Mouse (Mus musculus) adrenal gland, adult (tissue): ENCODE data around the gene Vsig8.

Source experiments
- DNase-seq, 2 experiments: peaks; one replicate each; pipeline ENCODE4 v3.0.0; 2022 to 2023; ENCODE audit warnings: low spot score in 1 of 2; ENCODE audit not compliant: inconsistent age in 2 of 2

The Vsig8 gene

DNA sequence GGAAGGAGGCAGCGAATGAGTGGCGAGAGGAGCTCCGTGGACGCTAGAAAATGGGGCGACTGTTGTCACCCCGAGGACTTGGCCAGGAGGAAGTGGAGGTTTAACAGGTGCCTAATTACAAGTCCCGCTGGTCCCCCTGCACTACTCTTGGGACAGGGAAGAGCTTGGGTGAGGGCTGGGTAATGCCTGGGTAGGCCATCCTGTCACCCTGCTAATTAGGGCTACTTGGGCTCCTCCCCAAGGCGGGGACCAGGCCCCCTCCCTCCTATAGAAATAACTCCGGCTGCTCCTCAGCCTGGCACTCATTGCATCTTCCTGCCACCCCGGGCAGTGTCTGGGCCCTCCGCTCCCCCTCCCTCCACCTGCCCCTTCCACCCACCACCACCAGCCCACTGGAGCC, at the start of gene Vsig8:
Gene Vsig8 (plus strand): TSS at position 301 of the 400 bp plus-strand sequence.
- no peak for DNase-seq

- DNase-seq, result no peak
These were observed 48.7 kb upstream of the Vsig8 start for GRCm38 (mm10) chr1:172507001-172507400.

GRCm38 (mm10) chr1:172507701-172508100, 48.0 kb upstream of the Vsig8 start:
- DNase-seq, result no peak

- DNase-seq, result no peak
These were observed 47.6 kb upstream of the Vsig8 start for GRCm38 (mm10) chr1:172508172-172508571.

- DNase-seq, result no peak
These were observed 46.5 kb upstream of the Vsig8 start for GRCm38 (mm10) chr1:172509235-172509634.

- DNase-seq, result no peak
These were observed 45.8 kb upstream of the Vsig8 start for GRCm38 (mm10) chr1:172509983-172510382.

DNA sequence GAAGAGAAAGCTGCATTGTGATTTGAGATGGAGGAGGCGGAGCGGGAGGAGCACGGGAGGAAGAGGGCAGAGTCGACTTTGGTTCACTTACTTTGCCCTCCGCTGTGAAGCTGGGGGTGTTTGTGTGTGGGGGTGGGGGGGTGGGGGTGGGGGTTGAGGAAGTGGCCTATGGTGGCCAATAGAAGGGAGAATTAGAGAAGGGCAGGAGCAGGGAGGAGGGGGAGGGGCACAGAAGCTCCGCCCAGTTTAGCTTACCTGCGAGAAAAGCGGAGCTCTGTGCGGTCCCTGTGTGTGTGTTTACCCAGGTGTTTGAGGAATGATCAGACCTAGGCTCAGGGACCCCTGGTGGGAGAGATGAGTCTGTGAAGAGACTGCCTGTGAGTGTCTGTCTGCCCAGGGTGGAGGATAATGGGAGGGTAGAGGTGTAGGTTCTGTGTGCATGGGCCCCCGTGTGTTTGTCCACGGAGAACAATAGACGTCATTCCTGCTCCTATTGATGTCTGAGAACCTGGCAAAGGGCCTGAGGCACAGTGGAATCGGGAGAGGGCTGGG, 45.2 kb upstream of the Vsig8 start:
- DNase-seq, result no peak

- DNase-seq, result peak; percentile 79 to 89
These were observed 42.8 kb upstream of the Vsig8 start for GRCm38 (mm10) chr1:172512962-172513361.

DNA sequence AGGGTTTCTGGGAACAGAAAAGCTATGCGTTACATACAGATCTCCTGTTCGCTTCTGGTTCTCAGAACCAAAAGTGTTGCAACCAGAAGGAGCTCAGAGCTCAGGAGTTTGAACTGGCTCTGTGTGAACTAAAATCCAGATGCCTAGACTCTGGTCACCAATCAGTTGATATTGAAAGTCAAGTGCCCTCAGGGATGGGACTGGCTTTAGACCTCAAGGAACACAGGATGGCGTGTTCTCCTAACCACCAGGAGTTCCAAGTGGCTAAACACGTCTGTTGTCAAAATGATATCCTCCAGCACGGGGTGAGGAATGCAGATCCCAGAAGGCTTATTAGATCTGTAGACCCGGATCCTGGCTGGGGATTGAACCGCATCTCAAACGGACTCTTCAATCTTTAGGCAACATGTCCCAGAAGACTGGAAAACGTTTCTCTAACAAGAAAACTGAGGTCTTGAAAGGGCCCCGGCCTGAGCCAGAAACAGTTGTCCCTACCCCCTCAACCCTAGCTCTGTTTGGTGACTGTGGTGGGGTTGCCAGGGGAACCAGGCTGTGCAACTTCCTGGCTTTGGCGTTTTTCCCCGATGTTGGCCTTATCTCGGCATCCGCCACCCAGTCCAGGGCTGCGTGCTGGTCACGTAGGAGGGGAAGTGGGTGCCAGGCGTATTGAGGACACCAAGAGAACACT, 42.1 kb upstream of the Vsig8 start:
- peak; percentile 61 to 79 for DNase-seq

DNA sequence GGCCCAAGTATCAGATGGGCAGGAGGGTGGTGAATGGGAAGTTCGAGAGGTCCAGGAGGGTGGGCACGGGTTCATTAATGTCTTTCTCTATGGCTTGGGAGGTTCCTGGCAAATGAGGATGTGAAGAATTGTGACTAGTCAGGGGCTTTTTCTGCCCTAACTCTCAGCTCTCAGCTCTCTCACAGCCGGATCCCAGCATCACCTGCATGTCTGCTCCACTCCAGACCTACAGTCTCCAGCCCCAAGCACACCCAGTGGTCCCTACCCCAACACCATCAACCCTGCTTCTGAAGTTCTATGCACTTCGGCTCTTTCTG, 41.6 kb upstream of the Vsig8 start:
- DNase-seq, result no peak

DNA sequence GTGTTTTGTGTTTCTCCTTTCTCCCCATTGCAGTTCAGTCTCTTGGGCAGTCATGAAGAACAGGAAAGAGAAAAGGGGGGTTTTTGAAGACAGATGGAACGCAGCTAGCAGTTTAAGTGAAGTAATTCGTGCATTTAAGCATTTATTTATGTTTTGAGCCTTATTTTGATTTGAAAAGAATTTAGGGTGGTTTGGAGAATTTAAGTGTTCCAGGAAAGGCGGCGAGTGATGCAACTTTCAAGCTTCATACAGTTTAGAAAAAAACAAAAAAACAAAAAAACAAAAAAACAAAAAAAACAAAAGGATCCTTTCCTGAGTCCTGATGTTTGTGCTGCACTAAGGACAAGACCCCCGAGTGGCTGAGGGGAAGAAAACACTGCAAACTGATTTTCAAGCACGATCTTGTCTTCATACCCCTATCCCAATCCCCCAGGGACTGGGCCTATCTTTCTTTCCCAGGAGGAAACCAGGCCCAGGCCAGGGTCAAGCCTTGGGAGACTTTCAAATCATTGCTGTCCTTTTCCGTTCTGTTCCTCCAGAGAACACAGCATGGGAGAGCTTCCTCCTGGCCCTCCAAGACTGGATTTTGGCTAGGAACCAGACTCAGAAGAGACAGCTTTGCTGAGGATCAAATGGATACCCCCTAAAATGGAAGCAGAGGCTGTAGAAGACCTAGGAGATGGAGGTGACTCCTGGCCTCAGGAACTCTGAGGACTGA, 41.0 kb upstream of the Vsig8 start:
- DNase-seq, result peak in 1 of 2 experiments; percentile 62

DNA sequence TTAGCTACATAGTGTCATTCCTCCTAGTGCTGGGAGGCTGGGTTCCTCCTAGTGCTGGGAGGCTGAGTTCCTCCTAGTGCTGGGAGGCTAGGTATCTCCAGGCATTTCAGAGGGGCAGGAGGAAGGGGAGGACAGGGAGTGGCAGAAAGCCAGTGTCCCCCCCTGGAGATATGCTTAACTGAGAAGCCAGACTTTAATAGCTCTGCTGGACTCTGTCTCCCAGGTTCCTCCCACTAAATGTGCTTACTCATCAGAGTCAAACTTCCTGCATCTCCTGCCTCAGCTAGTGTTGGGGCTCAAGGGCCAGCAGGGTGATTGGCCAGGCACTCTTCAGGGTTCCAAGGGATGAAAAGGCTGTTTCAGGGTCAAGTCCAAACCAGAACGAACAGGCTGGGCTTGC, 40.3 kb upstream of the Vsig8 start:
- DNase-seq, result no peak

DNA sequence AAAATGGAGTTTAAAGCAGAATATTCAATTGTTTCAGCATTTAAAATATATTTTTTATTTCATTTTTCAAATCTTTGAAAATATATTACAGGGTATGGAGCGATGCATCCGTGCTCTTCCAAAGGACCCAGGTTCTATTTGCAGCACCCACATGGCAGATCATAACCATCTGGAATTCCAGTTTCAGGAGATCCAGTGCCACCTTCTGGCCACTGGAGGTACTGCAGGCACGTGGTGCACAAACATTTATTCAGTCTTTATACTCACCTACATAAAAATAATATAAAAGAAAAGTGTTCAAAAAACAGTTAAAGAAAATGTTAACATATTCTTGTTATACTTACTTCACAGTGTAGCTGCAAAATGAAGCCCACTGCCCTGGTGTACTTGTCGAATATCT, 37.7 kb upstream of the Vsig8 start:
- no peak for DNase-seq

GRCm38 (mm10) chr1:172519644-172520043, 36.1 kb upstream of the Vsig8 start:
- DNase-seq, result no peak

- DNase-seq, result peak; percentile 76 to 94
These were observed 34.9 kb upstream of the Vsig8 start, which contains the start of gene Cfap45 for GRCm38 (mm10) chr1:172520576-172521440. TSS of gene Cfap45 (plus strand) at chr1:172520801.

DNA sequence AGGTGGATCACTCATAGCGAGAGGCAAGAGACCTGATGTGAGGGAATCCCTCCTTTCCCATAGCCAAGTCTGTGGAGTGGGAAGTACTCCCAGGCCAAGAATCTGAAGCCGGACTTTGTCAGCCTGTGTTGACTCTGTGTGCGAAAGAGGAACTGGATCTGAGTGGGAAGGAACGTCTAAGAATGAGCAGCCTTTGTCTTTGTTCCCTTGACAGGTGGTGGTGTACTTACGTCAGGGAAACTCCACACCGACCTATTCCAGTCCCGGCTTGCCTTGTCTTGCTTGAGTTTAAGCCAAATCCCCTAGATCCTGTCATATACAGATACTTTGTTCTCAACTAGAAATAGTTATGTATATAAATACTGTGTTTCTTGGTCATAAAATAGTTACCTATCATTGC, 33.2 kb upstream of the Vsig8 start:
- DNase-seq, result no peak

- no peak for DNase-seq
These were observed 32.0 kb upstream of the Vsig8 start for GRCm38 (mm10) chr1:172523699-172524101.

DNA sequence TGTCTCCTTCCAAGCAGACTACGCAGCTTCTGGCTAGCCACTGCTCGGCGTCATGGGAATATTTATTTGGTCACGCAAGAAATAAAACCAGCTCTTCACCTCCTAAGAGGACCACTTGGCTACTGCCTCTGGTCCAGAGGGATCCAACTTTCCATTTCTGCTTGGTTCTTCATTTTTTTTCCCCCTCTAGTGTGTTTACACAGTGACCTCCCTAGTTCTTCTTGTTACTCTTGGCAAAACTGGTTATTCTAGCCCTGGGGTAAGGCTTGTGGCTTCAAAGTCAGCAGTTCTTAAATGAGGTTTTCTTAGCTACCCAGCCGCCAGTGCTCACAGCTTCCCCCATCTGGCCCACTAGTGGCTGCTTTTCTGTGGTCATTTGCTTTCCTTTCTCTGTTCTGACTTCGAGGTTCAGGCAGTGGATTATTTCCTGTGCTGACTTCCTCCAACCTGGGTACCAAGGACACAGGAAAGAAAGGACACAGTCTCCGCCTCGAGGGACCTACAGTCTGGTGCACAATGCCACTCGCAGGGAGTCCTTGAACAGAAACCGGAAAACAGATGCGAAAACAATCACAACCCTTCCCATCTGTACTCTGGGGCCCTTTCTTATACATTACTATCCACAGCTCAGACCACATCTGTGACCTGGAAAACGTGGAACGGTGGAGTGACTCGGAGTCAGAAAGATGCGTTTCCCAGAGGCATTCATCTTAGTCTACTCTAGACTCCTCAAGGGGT, 30.5 kb upstream of the Vsig8 start:
- DNase-seq, result peak; percentile 49 to 74

DNA sequence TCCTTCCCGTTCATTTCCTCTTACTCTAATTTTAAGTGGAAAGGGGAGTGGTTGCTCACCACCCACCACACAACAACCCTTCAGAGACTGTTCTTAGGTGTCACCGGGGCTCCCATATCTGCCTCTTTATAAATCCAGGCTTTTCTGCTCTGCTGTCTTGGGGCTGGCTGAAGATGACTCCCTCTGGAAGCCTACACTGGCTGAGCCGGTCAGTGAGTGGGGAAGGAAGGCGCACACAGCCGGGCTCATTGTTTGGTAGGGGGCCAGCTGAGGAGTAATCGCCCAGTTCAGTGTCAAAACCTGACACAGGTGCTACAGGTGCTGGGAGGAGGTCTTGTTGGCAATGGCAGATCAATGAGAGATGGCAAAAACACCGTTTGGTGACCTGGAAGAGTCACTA, 29.8 kb upstream of the Vsig8 start:
- DNase-seq, result no peak

- peak; percentile 38 to 71 for DNase-seq
These were observed 29.2 kb upstream of the Vsig8 start for GRCm38 (mm10) chr1:172526380-172527081.
